Mouse (Mus musculus): ENCODE results near the gene Ogdhl. TPM values are rescaled to one million over a fixed set of nuclear protein-coding genes. Genes with fewer than 3 reads are reported as not detected.
A peak's percentile ranks its signal among the peaks of the same experiment; 100 is the strongest.

Gene Ogdhl
- polyA plus RNA-seq, 1 experiment from 2014 or later, result 20.7 TPM

DNA sequence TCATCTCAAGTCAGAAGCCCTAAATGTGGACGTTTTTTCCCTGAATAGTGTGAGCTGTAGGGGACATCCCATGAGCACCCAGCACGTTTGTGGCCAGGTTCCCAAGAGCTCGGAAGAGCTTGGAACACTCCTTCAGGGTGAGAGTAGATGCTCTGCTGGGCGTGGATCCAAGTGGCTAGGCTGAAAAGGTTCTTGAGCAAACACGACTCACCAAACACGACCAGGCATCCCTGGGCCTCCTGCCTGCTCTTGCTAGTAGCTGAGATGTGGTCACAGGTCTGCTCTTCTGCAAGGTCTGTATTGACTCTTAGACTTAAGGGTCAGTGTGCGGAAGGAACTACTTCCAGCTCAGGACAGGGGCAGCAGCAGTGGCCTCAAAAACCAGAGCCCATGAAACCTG lies 47.9 kb downstream of the Ogdhl start:
- H3K9me3 ChIP-seq (ENCODE audit: control insufficient read depth, low read length), result no peaks in the 10 kb centered on the region
- no peak overlapping the region for H3K4me2 ChIP-seq (ENCODE audit: low read depth, low read length)
- no peak overlapping the region for H3K27ac ChIP-seq (ENCODE audit: low read length)
- no peaks in the 10 kb centered on the region for H3K36me3 ChIP-seq (ENCODE audit: control insufficient read depth, insufficient read depth, low read length)
- H3K4me1 ChIP-seq (ENCODE audit: control insufficient read depth, insufficient read depth, low read length), result 0 out of 2 replicates have a peak, but pooled peaks cover 4% of the 10 kb centered on the region
- no peaks in the 10 kb centered on the region for H3K27me3 ChIP-seq (replicated peaks; ENCODE audit: control insufficient read depth, insufficient read depth, low read length)
- no peak for ATAC-seq
- 51% methylated on average over 7 of the region's 7 CpGs for WGBS
- no peak overlapping the region for H3K4me3 ChIP-seq (ENCODE audit: low read length)
- no peak overlapping the region for H3K9ac ChIP-seq (ENCODE audit: low read depth, low read length)

- no peak overlapping the region for H3K4me2 ChIP-seq (ENCODE audit: low read depth, low read length)
- peak; percentile 95 for ATAC-seq
- H3K9me3 ChIP-seq (ENCODE audit: control insufficient read depth, low read length), result no peaks in the 10 kb centered on the region
- H3K27me3 ChIP-seq (replicated peaks; ENCODE audit: control insufficient read depth, insufficient read depth, low read length), result no peaks in the 10 kb centered on the region
- H3K9ac ChIP-seq (ENCODE audit: low read depth, low read length), result no peak overlapping the region
- no peak overlapping the region for H3K27ac ChIP-seq (ENCODE audit: low read length)
- H3K4me1 ChIP-seq (ENCODE audit: control insufficient read depth, insufficient read depth, low read length), result 0 out of 2 replicates have a peak, but pooled peaks cover 4% of the 10 kb centered on the region
- no peaks in the 10 kb centered on the region for H3K36me3 ChIP-seq (ENCODE audit: control insufficient read depth, insufficient read depth, low read length)
- 55% methylated on average over 2 of the region's 2 CpGs for WGBS
- no peak overlapping the region for H3K4me3 ChIP-seq (ENCODE audit: low read length)
Observed at GRCm38 (mm10) chr14:32372510-32372909, 50.7 kb downstream of the Ogdhl start.

GRCm38 (mm10) chr14:32379395-32380098 lies 57.7 kb downstream of the Ogdhl start:
- Histone ChIP-seq H3K27ac (ENCODE audit: low read length) (no peak overlapping the region), H3K27me3 (replicated peaks; ENCODE audit: control insufficient read depth, insufficient read depth, low read length) (peaks cover 5% of the 10 kb centered on the region; the same call in 1 of the 2 replicates), H3K36me3 (ENCODE audit: control insufficient read depth, insufficient read depth, low read length) (no peaks in the 10 kb centered on the region), H3K4me2 (ENCODE audit: low read depth, low read length) (no peak overlapping the region), H3K4me3 (ENCODE audit: low read length) (no peak overlapping the region), H3K9me3 (ENCODE audit: control insufficient read depth, low read length) (no peaks in the 10 kb centered on the region), H3K4me1 (ENCODE audit: control insufficient read depth, insufficient read depth, low read length) (peaks cover 5% of the 10 kb centered on the region; the same call in 1 of the 2 replicates), H3K9ac (ENCODE audit: low read depth, low read length) (no peak overlapping the region)
- ATAC-seq, result no peak
- 20% methylated on average over 22 of the region's 22 CpGs for WGBS

GRCm38 (mm10) chr14:32380099-32380480 lies 58.3 kb downstream of the Ogdhl start:
- Histone ChIP-seq H3K36me3 (ENCODE audit: control insufficient read depth, insufficient read depth, low read length) (no peaks in the 10 kb centered on the region), H3K4me3 (ENCODE audit: low read length) (no peak overlapping the region), H3K9ac (ENCODE audit: low read depth, low read length) (no peak overlapping the region), H3K9me3 (ENCODE audit: control insufficient read depth, low read length) (no peaks in the 10 kb centered on the region), H3K4me1 (ENCODE audit: control insufficient read depth, insufficient read depth, low read length) (peaks cover 5% of the 10 kb centered on the region; the same call in 1 of the 2 replicates), H3K27me3 (replicated peaks; ENCODE audit: control insufficient read depth, insufficient read depth, low read length) (peaks cover 5% of the 10 kb centered on the region; the same call in 1 of the 2 replicates), H3K4me2 (ENCODE audit: low read depth, low read length) (no peak overlapping the region), H3K27ac (ENCODE audit: low read length) (no peak overlapping the region)
- no peak for ATAC-seq
- 41% methylated on average over 3 of the region's 3 CpGs for WGBS

GRCm38 (mm10) chr14:32381066-32381465 lies 59.2 kb downstream of the Ogdhl start:
- ATAC-seq, result no peak
- H3K27me3 ChIP-seq (replicated peaks; ENCODE audit: control insufficient read depth, insufficient read depth, low read length), result peaks cover 5% of the 10 kb centered on the region; the same call in 1 of the 2 replicates
- H3K4me2 ChIP-seq (ENCODE audit: low read depth, low read length), result no peak overlapping the region
- 27% methylated on average over 7 of the region's 7 CpGs for WGBS
- no peaks in the 10 kb centered on the region for H3K9me3 ChIP-seq (ENCODE audit: control insufficient read depth, low read length)
- H3K36me3 ChIP-seq (ENCODE audit: control insufficient read depth, insufficient read depth, low read length), result no peaks in the 10 kb centered on the region
- no peak overlapping the region for H3K27ac ChIP-seq (ENCODE audit: low read length)
- no peak overlapping the region for H3K4me3 ChIP-seq (ENCODE audit: low read length)
- peaks cover 5% of the 10 kb centered on the region; the same call in 1 of the 2 replicates for H3K4me1 ChIP-seq (ENCODE audit: control insufficient read depth, insufficient read depth, low read length)
- no peak overlapping the region for H3K9ac ChIP-seq (ENCODE audit: low read depth, low read length)

- Histone ChIP-seq H3K9ac (ENCODE audit: low read depth, low read length) (no peak overlapping the region), H3K36me3 (ENCODE audit: control insufficient read depth, insufficient read depth, low read length) (no peaks in the 10 kb centered on the region), H3K27me3 (replicated peaks; ENCODE audit: control insufficient read depth, insufficient read depth, low read length) (peaks cover 5% of the 10 kb centered on the region; the same call in 1 of the 2 replicates), H3K9me3 (ENCODE audit: control insufficient read depth, low read length) (no peaks in the 10 kb centered on the region), H3K4me2 (ENCODE audit: low read depth, low read length) (no peak overlapping the region), H3K4me3 (ENCODE audit: low read length) (no peak overlapping the region), H3K4me1 (ENCODE audit: control insufficient read depth, insufficient read depth, low read length) (peaks cover 5% of the 10 kb centered on the region; the same call in 1 of the 2 replicates), H3K27ac (ENCODE audit: low read length) (no peak overlapping the region)
- ATAC-seq, result no peak
- 43% methylated on average over 15 of the region's 15 CpGs for WGBS
Observed at GRCm38 (mm10) chr14:32381619-32382018, 59.8 kb downstream of the Ogdhl start.

GRCm38 (mm10) chr14:32388196-32388595 lies 66.4 kb downstream of the Ogdhl start, which contains the start of gene 1700024G13Rik:
Gene 1700024G13Rik (minus strand): TSS chr14:32388391.
- no peak within 1 kb of the TSS for H3K4me3 ChIP-seq (ENCODE audit: low read length)
- under 1% methylated on average over 13 of the region's 13 CpGs for whole genome bisulfite sequencing
- no peaks in the 10 kb centered on the region for H3K4me1 ChIP-seq (ENCODE audit: control insufficient read depth, insufficient read depth, low read length)
- H3K36me3 ChIP-seq (ENCODE audit: control insufficient read depth, insufficient read depth, low read length), result no peaks in the 10 kb centered on the region
- H3K27me3 ChIP-seq (replicated peaks; ENCODE audit: control insufficient read depth, insufficient read depth, low read length), result no peaks in the 10 kb centered on the region
- ATAC-seq, result peak; percentile 93
- H3K4me2 ChIP-seq (ENCODE audit: low read depth, low read length), result no peak within 1 kb of the TSS
- H3K9me3 ChIP-seq (ENCODE audit: control insufficient read depth, low read length), result no peaks in the 10 kb centered on the region
- H3K9ac ChIP-seq (ENCODE audit: low read depth, low read length), result no peak within 1 kb of the TSS
- H3K27ac ChIP-seq (ENCODE audit: low read length), result no peak within 1 kb of the TSS

Other genes with a start within 250 kb of the Ogdhl start
- 30.5 and 41.1 TPM in 2 replicates for gene Oxnad1, start 236.6 kb upstream of the Ogdhl start, polyA plus RNA-seq (2015; fragmentation: Nextera tagmentation; extraction: Ambion mirVana)
- 91.4 and 104 TPM in 2 replicates for gene Dph3, start 236.3 kb upstream of the Ogdhl start, polyA plus RNA-seq (2015; fragmentation: Nextera tagmentation; extraction: Ambion mirVana)
- not detected in 2 replicates for gene Msmb, start 180.0 kb upstream of the Ogdhl start, polyA plus RNA-seq (2015; fragmentation: Nextera tagmentation; extraction: Ambion mirVana)
- 208 and 249 TPM in 2 replicates for gene Ncoa4, start 162.2 kb upstream of the Ogdhl start, polyA plus RNA-seq (2015; fragmentation: Nextera tagmentation; extraction: Ambion mirVana)
- 312 and 350 TPM in 2 replicates for gene Timm23, start 120.1 kb upstream of the Ogdhl start, polyA plus RNA-seq (2015; fragmentation: Nextera tagmentation; extraction: Ambion mirVana)
- gene Parg, start 120.1 kb upstream of the Ogdhl start, polyA plus RNA-seq (2015; fragmentation: Nextera tagmentation; extraction: Ambion mirVana), result 24.7 and 28.2 TPM in 2 replicates
- not detected in 2 replicates for gene 1700024G13Rik, start 66.4 kb downstream of the Ogdhl start, polyA plus RNA-seq (2015; fragmentation: Nextera tagmentation; extraction: Ambion mirVana)
- 7.5 and 8.6 TPM in 2 replicates for gene Slc18a3, start 142.8 kb downstream of the Ogdhl start, polyA plus RNA-seq (2015; fragmentation: Nextera tagmentation; extraction: Ambion mirVana)
- 1.4 and 1.5 TPM in 2 replicates for gene Chat, start 144.0 kb downstream of the Ogdhl start, polyA plus RNA-seq (2015; fragmentation: Nextera tagmentation; extraction: Ambion mirVana)
- 11.7 and 13.9 TPM in 2 replicates for gene Ercc6, start 191.5 kb downstream of the Ogdhl start, polyA plus RNA-seq (2015; fragmentation: Nextera tagmentation; extraction: Ambion mirVana)